Mouse (Mus musculus) urinary bladder, postnatal 36 days (tissue): ENCODE results near the gene Ntrk3.

Experiments
- DNase-seq, 2 experiments: peaks; one replicate each; pipeline ENCODE4 v3.0.0; 2022; ENCODE audit warnings: low spot score in 2 of 2, mixed read lengths in 1 of 2

The Ntrk3 gene

DNA sequence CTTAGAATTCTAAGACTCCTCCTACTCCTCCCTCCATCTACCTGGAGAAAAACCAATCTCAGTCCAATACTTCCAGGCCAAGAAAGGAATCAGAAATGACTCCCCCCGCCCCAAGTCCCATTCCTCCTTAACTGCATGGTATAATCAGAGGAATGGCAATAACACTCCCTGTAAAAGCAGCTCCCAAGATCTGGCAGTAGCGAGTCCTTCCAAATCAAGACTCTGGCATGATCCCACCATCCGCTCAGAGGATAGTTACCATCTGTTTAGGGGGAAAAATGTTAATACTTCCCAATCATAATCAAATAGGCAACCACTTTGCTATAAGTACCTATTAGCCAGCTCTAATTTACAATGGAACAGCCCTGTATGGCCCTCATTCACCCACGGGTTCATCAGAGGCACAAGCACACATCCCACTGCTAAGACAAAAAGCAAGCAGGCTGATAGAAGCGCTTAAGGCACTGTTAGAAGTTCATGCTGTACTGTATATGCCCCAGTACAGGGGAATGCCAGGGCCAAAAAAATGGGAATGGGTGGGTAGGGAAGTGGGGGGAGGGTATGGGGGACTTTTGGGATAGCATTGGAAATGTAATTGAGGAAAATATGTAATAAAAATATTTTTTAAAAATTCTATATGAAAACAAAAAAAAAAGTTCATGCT lies 294.3 kb downstream of the Ntrk3 start:
- DNase-seq, result no peak

DNA sequence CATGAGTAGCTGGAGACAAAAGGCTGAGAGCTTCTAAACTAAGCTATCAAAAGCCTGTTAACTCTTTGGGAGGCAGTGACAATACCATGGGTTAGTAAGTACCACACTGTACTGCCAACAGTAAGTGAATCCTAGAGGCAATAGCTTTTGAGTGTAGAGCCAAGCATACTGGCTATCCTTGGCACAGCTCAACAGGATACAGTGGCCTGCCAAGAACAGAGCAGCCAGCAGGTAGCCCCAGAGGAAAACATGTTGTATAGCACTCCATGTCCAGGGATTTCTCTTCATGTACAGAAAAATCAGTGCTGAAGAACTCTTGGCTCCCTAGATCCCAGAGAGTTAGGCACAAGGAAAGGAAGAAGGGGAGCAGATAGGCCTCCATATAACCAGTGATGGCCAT lies 296.1 kb downstream of the Ntrk3 start:
- no peak for DNase-seq

DNA sequence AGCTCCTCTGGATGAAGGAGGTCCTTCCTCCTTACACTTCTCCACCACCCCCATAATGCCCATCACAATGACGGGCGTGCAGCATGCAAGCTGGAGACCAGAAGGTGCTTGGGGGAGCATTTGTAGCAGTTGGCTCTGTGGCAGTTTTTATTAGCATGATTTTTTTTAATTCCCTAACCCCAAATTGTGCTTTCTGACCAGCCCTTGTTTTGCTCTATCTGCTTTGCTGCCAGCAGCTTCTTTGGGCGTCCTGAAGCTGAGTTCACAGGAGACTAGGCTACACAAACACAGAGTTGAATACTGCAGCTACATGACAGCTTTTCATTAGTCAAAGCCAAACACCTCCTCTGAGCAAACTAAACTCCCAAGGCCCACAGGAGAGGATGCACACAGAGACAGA lies 296.9 kb downstream of the Ntrk3 start:
- no peak for DNase-seq

DNA sequence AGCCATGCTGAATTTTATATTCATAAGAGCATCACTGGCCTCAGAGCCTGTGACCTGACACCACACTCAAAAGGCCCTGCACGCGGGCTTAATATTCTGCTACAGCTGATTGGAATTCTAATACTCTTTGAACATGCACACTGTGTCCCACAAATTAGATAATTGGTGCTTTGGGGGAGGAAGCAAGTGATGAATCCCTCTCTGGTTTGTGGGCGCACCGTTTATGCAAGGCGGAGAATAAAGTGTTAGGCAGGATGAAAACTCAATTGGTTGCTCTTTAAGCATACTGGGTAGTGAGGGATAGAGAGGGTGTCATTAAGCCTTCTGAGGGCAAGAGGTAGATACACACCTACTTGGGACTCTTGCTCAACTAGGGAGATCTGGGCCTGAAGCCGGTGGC lies 297.3 kb downstream of the Ntrk3 start:
- no peak for DNase-seq

DNA sequence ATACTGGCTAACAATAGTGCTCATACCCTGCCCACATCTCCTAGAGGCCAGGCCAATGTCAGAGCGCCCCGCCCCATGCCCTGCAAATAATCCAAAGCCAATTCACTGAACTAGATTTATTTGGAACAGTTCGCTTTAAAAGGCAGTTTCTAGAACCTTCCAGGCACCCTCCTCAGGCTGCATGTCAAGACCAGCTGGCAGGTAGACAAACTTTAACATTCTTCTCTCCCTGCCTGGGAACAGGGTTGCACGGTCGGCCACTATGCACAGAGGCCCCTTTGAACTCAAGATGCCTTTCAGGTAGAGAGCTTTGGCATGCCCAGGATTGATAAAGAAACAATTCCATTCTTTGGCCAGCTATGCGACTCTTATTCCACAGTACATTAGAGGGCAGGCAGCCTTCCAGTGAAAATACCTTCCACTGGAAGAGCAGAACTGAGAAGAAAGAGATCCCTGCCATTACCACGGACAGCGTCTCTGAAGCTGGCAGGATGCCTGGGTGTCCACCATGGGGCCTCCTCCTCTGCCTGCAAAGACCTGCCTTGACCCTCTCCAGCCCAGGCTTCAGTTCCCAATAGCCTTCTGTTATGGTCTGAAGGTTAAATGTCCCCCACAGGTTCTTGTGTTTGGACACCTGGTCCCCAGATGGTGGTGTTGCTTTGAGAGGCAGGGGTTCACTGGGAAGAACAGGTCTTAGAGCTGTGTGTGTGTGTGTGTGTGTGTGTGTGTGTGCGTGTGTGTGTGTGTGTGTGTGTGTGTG lies 298.3 kb downstream of the Ntrk3 start:
- DNase-seq, result no peak

DNA sequence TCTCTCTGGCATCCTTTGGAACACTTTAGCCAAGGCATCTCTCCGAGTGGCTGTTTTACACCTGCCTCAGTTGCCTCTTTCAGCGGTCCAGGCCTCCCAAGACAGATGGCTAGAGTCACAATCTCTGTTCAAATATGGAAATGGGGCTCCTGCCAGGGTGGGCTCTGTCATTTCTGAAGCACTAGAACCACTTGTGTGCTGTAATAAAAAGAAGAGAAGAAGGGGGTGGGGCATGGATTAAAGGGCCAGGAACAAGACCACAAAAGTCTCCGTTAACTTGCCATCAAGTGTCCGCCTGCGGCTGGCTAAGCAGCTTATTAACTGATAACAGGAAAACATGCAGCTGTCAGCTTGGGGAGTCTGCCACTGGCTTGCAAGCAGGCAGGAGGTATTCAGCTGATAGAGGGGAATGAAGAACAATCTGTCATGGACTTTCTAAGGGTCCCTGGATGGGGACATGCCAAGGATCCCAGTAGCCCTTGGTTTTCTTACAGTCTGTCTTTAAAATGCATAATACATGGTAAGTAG lies 304.1 kb downstream of the Ntrk3 start:
- no peak for DNase-seq

DNA sequence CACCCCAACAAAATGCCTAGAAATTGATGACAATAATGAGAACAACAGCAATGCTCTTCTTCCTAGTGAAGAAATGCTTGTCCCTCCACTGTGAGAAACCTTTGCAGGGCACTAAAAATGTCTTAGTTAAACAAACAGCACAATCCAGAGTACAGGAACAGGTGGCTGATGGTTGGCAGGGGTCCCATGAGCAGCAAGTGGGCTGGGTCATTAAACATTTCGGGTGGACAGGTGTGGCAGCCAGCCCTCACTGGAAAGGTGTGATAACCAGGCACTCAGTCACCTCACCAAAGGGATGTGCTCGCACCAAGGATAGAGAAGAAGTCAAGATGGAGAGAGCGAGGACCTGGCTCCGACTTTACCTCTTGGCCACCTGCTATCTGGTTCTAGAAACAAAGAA lies 306.2 kb downstream of the Ntrk3 start:
- no peak for DNase-seq

DNA sequence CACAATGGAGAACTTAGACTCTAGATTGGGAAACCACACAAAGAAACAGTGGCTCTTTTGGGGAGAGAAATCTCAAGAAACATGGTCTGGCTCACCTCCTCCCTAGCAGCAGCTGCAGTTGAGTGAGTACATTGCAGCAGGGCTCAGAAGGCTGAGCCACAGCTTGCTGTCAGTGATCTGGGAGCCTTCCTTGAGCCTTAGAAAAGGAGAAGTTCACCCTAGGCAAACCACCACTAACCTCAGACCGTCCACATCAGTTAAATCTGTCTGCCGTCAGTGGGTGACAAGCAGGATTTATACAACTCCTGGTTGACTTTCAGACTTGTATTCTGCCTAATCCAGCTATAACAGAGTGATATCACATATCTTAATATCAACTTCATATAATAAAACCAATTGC lies 325.6 kb downstream of the Ntrk3 start:
- DNase-seq, result no peak

DNA sequence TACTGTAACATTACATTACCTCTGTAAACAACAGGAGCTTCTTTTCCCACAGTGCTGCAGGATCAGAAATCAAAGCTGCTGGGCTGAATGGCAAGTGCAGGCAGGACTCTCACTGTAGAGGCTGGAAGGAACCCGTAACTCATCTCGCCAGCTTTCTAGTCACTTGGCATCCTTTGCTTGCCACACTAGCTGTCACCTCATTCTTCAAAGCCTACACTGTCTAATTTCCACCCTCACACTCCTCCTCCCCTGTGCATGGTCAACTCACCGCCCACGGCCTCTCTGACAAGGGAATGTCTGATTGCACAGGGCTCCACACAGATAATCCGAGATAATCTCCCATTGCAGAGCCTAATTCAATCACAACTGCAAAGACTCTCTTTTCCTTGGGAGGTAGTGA lies 327.8 kb downstream of the Ntrk3 start:
- no peak for DNase-seq

DNA sequence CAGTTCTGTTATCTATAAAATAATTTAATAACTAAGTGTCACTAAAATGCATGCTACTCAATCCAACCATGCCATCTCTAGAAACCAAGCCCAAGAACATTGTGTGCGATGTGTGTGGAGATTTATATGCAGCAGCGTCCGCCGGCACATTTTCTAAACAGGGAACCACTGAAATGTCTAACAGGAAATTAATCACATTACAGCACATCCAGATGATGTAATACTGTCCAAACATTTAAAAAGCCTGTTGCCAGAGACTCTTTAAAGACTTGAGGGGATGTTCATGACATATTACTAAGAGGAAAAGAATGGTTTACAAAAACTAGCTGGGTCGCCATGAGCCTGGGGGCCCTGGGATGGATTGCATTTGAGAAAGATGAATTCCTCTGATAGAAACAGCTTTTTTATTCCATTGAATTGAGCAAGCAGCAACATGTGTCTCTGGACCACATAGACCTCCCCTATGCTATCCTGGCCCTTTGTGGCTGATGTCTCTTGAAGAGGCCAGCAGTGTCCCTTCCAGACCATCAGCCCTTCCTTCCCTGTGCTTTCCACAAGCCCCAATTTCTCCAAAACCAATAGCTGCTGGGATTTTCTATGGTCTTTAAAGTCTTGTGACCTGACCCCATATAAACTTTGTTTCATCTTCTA lies 331.0 kb downstream of the Ntrk3 start:
- no peak for DNase-seq

DNA sequence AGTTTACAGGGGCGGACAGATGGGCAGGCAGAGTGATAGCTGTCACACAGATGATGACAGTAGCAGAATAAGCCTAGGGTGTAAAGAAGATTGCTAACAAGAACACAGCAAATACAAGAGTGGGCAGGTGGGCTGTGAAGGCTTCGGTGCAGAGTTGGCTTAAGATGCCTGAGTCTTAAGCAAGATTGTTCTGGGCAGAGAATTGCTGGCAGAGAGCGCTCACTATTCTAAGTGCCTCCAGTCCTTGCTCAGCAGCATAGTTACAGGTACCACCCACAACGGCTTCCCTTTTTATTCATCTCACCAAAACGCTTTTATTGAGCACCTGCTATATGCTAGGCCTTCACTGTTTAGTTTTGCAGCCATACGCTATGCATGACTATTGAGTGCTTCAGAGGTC lies 333.3 kb downstream of the Ntrk3 start:
- no peak for DNase-seq

DNA sequence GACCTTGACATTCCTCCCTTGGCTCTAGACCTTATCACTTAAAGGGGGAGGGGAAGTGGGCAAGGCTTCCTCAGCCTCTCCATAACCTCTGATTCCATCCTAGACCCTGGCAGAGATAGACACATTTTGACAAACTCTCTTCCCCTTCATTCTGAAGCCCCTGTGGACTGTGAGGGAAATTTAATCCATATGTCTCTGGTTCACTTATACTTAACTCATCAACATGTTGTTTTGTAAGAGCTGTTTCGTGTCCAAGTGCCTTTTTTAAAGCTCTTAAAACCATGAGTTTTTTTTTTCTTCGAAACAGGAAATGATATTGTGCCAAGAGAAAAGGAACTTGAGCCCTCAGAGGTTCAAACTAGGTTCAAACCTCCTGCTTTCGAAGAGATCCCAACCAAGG lies 335.3 kb downstream of the Ntrk3 start:
- no peak for DNase-seq

DNA sequence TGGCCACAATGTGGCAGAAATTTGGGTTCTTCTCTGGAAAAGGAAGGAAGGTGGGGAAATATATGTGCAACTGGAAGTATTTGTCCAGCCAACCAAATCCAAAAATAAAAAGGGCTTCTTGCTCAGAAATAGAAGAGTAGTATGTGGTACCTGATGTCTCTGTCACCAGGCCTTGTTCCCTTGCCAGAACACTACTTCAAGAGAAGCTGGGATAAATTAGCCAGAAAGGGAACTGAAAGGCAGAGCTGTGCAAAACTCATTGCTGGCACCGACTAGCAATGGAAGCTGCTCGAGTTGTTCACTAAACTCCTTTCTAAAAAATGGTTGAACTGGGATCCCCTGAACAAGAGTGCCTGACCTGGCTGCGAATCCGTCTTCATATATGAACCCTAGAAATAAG lies 337.6 kb downstream of the Ntrk3 start:
- DNase-seq, result no peak

DNA sequence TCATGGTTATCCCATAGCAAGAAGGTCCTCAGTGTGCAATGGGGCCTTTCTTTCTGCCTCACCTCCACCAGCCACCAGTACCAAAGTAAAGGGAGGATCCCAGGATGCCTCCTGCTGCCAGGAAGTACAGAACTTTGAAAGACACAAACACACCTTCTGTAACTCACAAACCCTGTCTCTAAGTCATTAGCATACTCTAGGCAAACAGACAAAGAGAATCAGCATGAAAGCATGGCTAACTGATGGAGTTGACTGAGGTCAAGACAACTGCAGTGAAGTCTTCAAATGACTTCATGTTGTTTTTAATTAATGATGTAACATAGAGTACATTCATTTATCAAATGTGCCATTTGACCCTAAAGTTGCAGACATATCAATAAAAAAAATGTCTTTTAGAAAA lies 339.4 kb downstream of the Ntrk3 start:
- DNase-seq, result no peak

DNA sequence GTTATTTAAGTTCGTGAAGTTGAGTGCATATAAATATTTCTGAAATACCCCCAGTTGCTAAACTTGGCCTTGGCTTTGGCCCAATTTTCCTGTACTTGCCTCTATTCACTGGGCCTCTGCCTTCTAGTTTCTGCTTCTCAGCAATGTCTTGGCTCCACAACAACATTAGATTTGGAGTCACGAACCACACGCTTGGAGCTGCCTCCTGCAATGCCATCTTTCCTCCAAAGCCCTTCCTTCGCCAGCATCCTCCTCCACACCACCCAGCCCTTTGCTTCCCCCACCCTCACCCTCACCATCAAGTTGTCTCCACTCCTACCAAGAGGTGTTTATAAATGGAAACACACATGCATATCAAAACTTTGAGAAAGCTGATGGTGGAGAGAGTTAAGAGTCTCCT lies 340.6 kb downstream of the Ntrk3 start:
- DNase-seq, result no peak

DNA sequence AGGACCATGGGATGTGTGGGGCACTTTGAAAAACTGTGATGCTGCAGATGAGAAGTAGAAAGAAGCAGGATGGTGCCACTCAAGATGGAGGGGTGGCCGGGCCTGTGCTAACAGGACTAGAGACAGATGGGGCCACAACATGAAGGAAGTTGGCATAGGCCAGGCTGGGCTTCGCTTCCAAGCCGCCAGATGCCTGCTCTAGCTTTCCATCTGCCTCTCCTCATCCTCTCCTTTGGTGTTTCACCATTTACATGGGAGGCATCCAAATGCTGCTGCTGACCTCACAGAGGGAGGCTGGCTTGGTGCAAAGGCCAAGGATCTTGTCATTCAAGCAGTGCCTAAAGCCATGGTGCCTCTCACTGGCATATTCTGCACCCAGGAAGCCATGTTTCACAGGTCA lies 347.8 kb downstream of the Ntrk3 start:
- DNase-seq, result no peak

DNA sequence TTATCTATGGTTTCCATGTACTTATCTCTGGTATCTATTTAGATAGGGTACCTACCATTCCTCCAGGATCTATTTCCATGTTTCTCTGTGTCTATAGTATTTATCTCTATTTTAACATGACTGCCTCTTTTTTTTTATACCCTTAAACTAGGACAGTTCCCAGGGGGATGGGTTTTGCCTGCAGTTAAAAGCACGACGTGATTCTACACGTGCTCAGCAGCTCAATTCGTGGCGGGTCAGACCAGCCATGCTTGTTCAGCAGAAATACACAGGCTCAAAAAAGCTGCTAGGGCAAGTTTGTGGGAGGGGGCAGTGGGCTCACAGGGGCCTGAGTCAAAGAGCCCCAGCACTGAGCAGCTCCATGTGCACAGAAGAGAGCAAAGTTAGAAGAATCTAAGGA lies 349.7 kb downstream of the Ntrk3 start:
- DNase-seq, result no peak

DNA sequence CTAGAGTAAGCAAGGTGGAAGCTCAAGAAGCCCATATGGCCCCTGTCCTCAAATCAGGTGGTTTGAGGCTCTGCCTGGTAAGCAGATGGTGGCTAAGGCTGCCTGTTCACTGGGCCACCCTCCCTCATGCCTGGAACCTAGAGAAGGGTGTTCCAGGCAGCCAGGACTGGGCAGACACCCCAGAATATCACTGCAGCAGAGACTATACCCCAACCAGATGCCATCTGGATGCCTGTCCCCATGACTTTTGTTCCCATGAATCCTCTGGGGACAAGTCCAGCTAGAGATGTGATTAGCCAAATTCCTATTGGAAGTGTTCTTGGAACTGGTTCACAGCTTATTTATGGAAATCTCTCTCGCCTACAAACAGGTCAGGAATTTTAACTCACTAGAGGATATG lies 351.8 kb downstream of the Ntrk3 start:
- DNase-seq, result no peak

DNA sequence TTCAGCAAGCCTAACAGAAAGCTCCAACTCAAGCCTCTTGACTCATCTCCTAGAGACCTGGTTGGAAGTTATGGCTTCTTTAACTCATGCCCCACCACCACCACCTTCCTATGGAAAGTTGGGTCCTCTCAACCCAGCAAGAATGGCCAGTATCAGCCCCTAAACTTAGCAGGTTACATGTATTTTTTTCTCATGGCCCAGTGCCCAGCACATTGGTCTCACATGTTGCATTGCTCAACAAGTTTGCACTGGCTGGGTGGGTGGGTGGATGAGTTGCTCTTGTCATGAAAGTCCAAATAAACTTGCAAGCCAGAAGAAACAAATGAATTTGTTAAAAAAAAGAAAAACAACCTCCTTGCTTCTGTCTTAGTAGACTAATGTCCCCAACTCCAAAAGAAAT lies 353.7 kb downstream of the Ntrk3 start:
- DNase-seq, result peak in 1 of 2 experiments; percentile 33

DNA sequence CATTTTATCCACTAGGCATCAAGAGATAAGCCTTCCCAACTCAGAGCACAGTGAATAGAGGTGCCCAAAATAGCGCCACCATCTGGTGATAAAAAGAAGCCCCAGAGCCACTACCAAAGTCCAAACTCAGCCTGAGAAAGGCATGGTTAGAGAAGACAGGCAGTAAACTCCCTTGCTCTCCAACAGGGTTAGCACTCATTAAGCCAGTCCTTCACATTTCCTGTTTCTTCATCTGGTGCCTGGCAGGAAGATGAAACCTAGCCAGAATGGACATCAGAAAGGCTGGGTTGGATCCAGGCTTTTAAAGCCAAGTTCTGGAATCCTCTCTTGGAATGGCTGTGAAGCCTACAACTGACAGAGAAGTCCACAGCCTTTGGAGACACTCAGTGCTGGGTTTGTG lies 355.7 kb downstream of the Ntrk3 start:
- peak in 1 of 2 experiments; percentile 14 for DNase-seq

DNA sequence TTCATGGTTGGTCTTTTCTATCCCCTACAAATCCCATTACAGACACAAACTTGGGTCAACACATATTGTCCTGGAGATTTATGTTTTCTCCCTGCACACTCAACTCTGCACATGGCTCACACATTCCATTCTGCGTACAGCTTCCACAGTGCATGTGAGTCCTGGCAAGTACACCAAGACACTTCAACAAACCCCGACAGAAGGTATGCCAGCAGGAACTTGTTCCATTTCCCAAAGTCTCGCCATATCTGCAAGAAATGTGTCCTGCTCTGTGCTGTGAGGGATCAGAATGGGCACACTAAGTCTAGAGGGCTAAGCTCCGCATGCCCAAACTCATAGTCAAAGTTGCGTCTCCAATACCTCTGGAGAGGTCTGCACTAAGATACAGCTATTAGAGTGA lies 358.0 kb downstream of the Ntrk3 start:
- no peak for DNase-seq

DNA sequence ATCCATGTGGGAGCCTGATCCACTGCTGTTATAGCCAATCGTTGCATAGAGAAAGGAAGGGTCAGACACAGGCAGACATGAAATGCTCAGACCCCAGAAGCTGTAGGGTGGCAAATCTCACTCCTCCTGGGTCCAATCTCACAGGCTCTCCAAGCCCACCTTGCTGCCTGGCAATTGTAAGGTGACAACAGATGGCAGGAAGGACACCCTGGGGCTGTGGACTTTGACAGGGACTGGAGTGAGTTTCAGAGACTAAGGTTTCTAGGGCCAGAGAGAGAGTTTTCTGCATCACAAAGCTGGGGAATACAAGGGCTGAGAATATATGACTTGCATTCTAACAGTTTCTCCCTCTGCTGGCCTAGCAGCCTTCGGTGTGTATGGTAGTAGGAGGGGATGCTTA lies 359.5 kb downstream of the Ntrk3 start:
- no peak for DNase-seq

DNA sequence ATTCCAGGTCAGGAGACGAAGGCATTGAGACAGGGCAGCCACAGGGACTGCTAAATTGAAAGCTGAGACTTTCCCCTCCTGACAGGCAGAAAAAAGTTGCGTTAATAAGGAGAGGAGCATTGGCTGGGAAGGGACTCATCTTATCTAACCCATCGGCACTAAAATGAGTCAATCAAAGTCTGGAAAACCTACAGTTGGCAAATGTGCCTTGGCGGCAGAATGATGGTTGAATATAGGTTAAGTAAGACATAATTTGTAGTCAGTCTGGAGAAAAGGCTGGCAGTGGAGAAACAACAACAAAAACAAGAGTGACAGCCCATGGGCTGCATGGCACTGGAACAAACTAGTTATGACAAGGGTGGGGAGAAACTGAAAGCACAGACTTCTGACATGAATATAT lies 360.9 kb downstream of the Ntrk3 start:
- DNase-seq, result no peak
